Mouse (Mus musculus) cortical plate, adult 2 months (tissue): ENCODE data around the gene Grid2. TPM values are rescaled to one million over a fixed set of nuclear protein-coding genes. Genes with fewer than 3 reads are reported as not detected.

Experiments used
- H3K27ac ChIP-seq: fragments of 200-500 bp; 2 replicates; pipeline ENCODE4 v1.5.1; 2012; ENCODE audit warnings: low read length, control low read depth, inconsistent platforms; ENCODE audit not compliant: insufficient read depth
- H3K4me1 ChIP-seq: fragments of 200-500 bp; 2 replicates; pipeline ENCODE4 v1.6.1; 2011; ENCODE audit warnings: low read length; ENCODE audit not compliant: control insufficient read depth, insufficient read depth
- H3K4me3 ChIP-seq: fragments of 200-500 bp; 2 replicates; pipeline ENCODE4 v1.5.1; 2011; ENCODE audit warnings: mild to moderate bottlenecking, low read length, control low read depth; ENCODE audit not compliant: insufficient read depth
- CTCF ChIP-seq: fragments of 200-500 bp; IDR thresholded peaks from 2 replicates; pipeline ENCODE4 v1.5.1; 2011; ENCODE audit warnings: mild to moderate bottlenecking, control low read depth, low read length; ENCODE audit not compliant: insufficient read depth; ENCODE audit errors: extremely low read depth
- POLR2A ChIP-seq: fragments of 200-500 bp; IDR thresholded peaks from 2 replicates; pipeline ENCODE4 v1.6.1; 2011; ENCODE audit warnings: mild to moderate bottlenecking, low read length, control low read depth; ENCODE audit not compliant: insufficient read depth; ENCODE audit errors: extremely low read depth
- polyA plus RNA-seq: library from polyadenylated mRNA; depleted of rRNA; stranded (reverse); fragments of >200 nt; gene quantifications from 2 replicates; pipeline ENCODE4 v1.2.3, GENCODE M21; 2012

Gene Grid2
- polyA plus RNA-seq, 1 experiment: 9.0 TPM

DNA sequence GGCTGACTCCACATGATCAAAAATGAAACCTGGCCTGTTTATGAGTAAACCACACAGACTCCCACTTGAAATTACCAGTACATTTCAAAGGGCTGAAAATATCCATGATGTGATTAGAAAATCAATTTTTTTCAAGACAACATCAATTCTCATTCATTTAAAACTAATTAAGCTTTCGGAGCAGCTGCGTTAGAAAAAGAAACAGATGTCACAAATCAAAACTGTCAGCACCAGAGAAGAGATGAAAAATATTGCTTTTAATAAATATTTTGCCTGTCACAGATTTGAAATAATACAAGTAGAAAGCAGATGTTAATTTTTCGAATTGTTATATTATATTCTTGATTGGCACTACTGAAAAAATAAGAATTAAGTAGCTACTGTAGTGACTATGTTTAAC, 1415.3 kb downstream of the Grid2 start:
- no peak overlapping the region for H3K27ac ChIP-seq

DNA sequence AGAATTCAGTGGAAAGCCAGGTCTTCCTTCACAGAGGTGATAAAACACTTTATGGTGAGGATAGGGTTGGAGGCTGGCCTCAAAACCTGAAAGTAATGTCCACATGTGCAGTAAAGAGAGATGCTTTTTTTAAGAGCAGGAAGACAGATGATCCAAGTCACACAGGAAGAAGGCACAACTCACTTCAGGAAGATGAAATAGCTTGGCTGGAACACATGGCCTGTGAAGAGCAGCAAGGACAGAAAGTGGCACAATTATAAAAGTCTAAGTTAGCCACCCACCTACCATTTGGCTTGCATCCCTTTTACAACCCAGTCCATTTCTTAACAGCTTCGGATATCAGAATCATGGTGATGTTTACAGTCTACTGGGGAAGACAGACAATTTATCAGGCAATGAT, 1423.1 kb downstream of the Grid2 start:
- no peak overlapping the region for H3K4me3 ChIP-seq
- H3K4me1 ChIP-seq: peaks cover 4% of the 10 kb centered on the region; the same call in 1 of the 2 replicates
- no peak overlapping the region for H3K27ac ChIP-seq
- TF ChIP-seq POLR2A (no peak), CTCF (no peak)

More for the DNA sequence above, 1415.3 kb downstream of the Grid2 start:
- Histone ChIP-seq H3K4me1 (peaks cover 2% of the 10 kb centered on the region; the same call in 1 of the 2 replicates), H3K4me3 (no peak overlapping the region)
- TF ChIP-seq POLR2A: no peak
- no peak for TF ChIP-seq CTCF

DNA sequence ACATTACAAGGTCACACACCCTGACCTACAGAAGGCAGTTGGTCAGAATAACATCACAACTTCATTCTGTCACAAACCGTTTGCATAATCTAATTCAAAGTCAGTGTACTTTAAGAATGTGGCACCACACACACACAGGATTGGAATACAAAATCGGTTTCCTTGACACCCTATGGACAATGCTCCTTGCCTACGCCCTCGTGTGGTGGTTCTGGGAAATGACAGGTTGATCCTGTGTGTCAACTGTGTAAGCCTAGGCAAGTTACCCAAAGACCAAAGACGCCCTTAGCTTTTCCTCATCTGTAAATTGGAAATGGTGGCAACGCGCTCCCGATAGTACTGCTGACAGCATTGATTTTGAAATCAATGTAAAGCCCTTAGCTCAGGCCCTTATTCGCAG, 1428.3 kb downstream of the Grid2 start:
- Histone ChIP-seq H3K27ac (no peak overlapping the region), H3K4me1 (no peaks in the 10 kb centered on the region), H3K4me3 (no peak overlapping the region)
- TF ChIP-seq CTCF: peak; percentile 59
- no peak for TF ChIP-seq POLR2A

DNA sequence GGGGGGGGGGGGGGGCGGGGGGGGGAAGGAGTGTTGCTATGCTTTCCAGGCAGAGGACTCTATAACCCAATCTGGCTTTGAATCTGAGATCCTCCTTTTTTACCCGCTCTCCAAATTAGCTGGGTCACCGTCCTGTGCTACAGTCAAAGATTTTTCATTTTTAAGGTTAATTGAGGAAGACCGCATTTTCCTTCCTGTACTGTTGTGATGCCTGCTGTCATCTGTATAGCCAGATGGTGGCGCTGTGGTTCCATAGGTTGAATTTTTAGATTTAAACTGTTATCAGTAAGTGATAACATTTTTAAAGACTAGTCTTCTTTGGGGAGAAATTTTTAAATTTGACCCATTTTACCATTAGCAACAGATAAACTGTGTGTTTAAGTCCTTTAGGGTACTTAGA, 1429.3 kb downstream of the Grid2 start:
- no peaks in the 10 kb centered on the region for H3K4me1 ChIP-seq
- no peak overlapping the region for H3K4me3 ChIP-seq
- TF ChIP-seq CTCF (peak; percentile 68), POLR2A (no peak)

DNA sequence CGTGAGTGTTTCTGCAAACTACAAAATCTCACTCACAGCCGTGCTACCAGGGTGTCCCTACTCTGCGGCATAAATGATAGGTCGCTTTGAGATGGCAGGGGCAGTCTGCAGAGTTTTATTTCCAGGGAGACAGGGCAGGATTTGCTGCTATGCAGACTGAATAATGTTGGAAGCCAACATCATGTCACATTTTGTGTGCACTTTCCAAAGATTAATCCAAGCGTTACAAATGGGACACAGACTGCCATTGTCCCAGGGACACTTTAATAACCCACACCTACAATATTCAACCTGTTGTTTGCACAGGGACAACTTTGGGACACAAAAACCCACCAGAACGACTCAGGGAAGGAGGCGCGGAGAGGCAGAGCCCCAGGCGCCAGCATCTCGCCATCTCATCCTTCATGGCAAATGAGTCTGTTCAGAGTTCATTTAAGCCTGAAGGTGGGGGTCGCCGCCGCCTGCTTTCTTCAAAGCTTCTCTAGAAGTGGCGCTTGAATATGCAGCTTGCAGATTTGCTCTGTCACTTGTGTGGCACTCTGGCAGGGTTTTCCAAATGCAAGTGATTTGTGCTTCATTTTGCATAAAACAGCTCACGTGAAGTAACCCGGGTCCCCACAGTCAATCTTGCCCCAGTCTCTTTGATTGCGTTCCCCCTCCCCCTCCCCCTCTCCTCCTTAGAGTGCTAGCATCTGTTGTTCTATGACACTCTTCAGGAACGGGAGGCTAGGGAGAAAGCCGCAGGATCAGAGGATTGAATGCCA, 1432.7 kb downstream of the Grid2 start:
- no peaks in the 10 kb centered on the region for H3K4me1 ChIP-seq
- H3K4me3 ChIP-seq: no peak overlapping the region
- H3K27ac ChIP-seq: no peak overlapping the region
- no peak for TF ChIP-seq CTCF
- no peak for TF ChIP-seq POLR2A

More for the DNA sequence above, 1429.3 kb downstream of the Grid2 start:
- no peak overlapping the region for H3K27ac ChIP-seq

DNA sequence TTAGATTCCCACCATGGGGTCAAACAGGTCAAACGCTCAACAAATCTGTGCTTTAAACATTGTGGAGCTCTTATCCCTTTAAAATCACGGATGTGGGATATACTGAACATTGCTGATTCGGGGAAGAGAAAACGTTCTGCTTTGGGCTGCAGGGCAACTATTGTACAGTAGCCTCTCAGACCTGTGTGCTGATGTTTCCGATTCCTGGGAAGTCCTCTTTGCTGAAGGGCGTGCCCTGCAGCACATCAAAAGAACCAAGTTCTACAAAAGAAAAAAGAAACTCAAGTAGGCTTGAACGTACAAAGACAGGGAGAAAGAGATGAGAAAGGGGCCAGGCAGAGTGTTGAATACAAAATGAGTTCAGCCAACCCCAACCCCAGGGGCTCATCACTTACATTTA, 1439.0 kb downstream of the Grid2 start:
- Histone ChIP-seq H3K4me3 (no peak overlapping the region), H3K4me1 (no peaks in the 10 kb centered on the region), H3K27ac (no peak overlapping the region)
- TF ChIP-seq CTCF (no peak), POLR2A (no peak)

DNA sequence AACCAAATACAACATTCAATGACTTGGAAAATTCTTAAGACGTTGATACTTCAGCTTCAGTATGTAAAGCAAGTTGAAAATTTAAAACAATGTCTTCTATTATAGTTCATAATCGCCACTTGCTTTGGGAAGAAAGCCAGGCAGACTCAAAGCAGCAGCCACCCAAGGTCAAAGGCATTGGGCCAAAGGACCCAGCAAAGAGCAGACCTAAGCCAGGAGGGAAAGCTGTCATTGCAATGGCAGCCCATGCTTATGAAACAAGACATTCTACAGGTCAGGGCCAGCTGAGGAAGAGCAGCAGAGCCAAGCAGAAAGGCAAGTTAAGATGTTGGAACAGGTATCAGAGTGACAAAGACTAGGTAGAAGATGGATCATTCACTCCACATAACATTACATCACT, 1448.0 kb downstream of the Grid2 start:
- Histone ChIP-seq H3K4me3 (no peak overlapping the region), H3K27ac (no peak overlapping the region), H3K4me1 (no peaks in the 10 kb centered on the region)
- TF ChIP-seq CTCF (no peak), POLR2A (no peak)

DNA sequence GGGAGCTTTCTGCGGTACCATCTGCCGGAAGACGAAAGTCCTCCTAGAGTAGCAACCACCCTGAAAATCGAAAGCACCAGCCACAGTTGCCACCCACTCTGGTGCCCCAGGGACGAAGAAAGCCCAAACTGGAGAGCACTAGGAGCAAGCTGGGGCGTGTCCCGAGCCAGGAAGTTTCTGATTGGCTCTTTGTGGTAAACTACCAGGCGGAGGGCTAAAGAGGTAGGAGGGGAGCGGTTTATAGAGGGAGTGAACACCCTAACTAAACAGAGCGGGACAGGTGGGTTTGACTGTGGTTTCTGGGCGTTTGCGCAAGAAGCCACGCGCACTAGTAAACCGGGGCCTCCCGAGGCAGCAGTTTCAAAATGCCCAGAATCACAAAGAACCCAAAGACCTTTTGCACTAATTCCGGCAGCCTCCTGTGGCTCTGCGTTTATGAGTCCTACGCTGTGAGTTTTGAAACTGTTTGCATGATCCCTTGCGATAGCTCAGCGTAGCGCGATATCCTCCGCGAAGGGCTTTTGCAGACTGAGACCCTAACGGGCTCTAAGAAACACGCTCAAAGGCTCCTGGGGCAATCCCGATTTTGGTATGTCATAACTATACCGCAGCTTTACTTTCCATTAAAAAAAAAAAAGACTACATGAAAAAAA, 1472.2 kb downstream of the Grid2 start:
- no peak overlapping the region for H3K4me3 ChIP-seq
- no peak for TF ChIP-seq POLR2A
- no peaks in the 10 kb centered on the region for H3K4me1 ChIP-seq
- no peak overlapping the region for H3K27ac ChIP-seq

DNA sequence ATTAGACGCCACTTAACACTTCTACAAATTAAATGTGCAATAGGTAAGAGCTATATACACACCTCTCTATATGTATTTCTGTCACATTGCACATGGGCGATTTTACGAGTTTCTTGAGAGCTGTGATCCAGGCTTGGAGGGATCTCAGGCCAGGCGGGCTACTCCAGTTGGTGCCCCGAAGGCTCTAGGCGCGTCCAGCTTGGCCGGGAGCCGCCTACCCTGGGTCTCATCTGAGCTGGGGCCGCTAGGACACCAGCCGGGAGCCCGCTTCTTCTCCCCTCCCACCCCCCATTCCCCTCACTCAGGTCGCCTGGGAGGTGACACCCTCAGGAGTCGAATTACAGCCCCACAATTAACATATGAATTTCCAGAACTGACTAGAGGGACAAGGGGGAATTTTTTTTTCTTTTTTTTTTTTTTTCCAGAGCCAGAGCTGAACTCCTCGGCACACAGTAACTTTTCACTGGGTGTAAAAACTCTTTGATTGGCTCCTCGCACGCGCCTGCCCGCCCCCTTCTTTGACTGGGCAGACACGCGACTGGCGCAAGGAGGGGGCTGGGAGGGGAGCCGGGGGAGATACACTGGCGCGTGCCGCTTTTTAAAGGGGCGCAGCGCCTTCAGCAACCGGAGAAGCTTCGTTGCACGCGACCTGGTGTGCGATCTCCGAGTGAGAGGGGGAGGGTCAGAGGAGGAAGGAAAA, 1473.0 kb downstream of the Grid2 start, which contains the start of gene Atoh1:
Atoh1 (plus strand) TSS at position 627 of the 700 bp plus-strand sequence.
- Histone ChIP-seq H3K27ac (no peak within 1 kb of the TSS), H3K4me3 (no peak within 1 kb of the TSS), H3K4me1 (no peaks in the 10 kb centered on the region)
- no peak for TF ChIP-seq CTCF

DNA sequence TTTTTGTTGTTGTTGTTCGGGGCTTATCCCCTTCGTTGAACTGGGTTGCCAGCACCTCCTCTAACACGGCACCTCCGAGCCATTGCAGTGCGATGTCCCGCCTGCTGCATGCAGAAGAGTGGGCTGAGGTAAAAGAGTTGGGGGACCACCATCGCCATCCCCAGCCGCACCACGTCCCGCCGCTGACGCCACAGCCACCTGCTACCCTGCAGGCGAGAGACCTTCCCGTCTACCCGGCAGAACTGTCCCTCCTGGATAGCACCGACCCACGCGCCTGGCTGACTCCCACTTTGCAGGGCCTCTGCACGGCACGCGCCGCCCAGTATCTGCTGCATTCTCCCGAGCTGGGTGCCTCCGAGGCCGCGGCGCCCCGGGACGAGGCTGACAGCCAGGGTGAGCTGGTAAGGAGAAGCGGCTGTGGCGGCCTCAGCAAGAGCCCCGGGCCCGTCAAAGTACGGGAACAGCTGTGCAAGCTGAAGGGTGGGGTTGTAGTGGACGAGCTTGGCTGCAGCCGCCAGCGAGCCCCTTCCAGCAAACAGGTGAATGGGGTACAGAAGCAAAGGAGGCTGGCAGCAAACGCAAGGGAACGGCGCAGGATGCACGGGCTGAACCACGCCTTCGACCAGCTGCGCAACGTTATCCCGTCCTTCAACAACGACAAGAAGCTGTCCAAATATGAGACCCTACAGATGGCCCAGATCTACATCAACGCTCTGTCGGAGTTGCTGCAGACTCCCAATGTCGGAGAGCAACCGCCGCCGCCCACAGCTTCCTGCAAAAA, 1473.7 kb downstream of the Grid2 start:
- TF ChIP-seq POLR2A: no peak
- no peak for TF ChIP-seq CTCF
- no peak overlapping the region for H3K27ac ChIP-seq
- H3K4me3 ChIP-seq: no peak overlapping the region
- no peaks in the 10 kb centered on the region for H3K4me1 ChIP-seq
